Mouse (Mus musculus): ENCODE data around the gene Jmjd4.

GRCm38 (mm10) chr11:59412999-59413863 is 36.6 kb upstream of the Jmjd4 start:
- TF ChIP-seq CTCF (IDR thresholded peaks at IDR 0.05; ENCODE audit: insufficient read depth, low read depth, low read length) (no peak), POLR2A (IDR thresholded peaks at IDR 0.05; ENCODE audit: insufficient read depth, low read depth, low read length) (no peak)

Data from olfactory bulb, adult 2 months (tissue).